Mouse (Mus musculus) cerebellum, adult 11 months (tissue): Measurements from ENCODE around the gene Csf1.

ENCODE experiments used
- DNase-seq: peaks from one replicate; pipeline ENCODE4 v3.0.0; 2022

The Csf1 gene

DNA sequence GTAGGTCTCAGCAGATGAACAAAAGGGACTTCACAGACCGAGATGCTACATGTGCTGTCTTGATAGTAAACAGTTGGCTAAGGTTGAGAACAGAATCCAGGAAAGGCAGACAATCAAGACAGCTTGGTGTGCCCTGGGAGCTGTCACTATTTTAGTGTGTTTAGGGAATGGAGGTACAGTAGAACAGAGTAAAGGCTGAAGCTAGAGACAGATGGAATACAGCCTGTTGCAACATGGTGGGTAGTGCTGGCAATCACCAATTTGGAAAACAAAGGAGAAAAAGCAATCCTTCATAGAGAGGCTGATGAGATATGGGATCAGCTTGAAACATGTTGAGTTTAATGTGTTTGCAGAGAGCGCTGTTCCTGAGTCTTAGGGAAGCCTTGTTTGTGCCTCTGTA, 59.6 kb downstream of the Csf1 start:
- no peak for DNase-seq

DNA sequence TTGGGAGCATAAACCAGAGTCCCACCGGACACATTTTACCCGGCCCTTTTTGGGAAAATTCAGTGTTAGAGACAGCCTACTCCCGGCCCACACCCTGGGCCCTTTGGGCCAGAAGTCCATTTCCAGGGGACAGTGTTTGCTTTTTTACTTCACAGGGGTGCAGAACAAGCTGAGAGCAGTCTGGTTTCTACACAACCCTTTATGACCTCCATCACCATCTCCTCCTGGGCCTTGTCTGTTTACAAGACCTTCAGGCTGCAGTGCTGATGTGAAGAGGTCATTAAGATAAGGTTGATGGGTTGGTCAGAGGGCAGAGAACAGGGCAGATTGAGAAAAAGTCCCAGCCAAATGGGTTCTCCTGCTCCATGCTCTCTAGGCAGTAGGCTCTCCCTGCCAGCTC, 63.4 kb downstream of the Csf1 start:
- peak; percentile 30 for DNase-seq

- DNase-seq: peak; percentile 99
These were observed 64.1 kb downstream of the Csf1 start, which contains the start of gene Ahcyl1 for GRCm38 (mm10) chr3:107695948-107696881. Gene Ahcyl1 (minus strand): TSS chr3:107696560.

GRCm38 (mm10) chr3:107695219-107695947, 64.9 kb downstream of the Csf1 start:
- no peak for DNase-seq

DNA sequence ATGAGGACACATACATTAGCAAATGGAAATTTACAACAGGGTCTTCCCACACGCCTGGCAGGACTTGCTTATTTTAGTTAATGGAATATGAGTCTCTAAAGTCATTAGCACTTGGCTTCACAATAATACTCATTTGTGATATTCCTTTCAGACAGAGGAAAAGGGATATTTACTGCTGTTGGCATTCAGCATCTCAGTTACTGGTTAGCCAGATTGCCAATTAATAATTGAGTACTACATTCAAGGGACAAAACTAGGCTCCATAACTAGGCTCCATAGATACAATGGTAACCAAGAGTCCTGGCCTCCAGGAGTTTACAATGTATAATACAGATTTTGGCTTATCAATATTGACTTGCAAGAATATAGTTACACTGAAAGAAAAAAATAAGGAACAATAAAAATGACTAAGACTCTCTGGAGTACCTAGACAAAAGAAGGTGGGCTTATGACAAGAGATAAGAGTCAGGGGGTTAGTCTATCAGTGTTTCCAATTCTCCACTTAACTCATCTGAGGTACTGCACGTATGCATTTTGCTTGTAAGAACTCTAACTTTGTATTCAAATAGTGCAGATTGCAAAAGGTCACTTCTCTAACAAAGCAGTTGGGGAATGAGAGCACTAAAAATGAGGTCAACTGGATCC, 65.9 kb downstream of the Csf1 start:
- no peak for DNase-seq
